Mouse (Mus musculus) frontal cortex, adult 2 months (tissue): ENCODE measurements around the gene 2810006K23Rik. TPM values are rescaled to one million over a fixed set of nuclear protein-coding genes. Genes with fewer than 3 reads are reported as not detected.
"Not testable (repeated sequence)": the region's sequence is repeated elsewhere in the genome, so short reads cannot be mapped to it uniquely, and the experiment has no call there.

ENCODE experiments used
- DNase-seq, 2 experiments: peaks; one replicate each; pipeline ENCODE4 v3.0.0; 2022; ENCODE audit warnings: low spot score in 1 of 2; ENCODE audit errors: extremely low spot score in 1 of 2
- polyA plus RNA-seq: library from polyadenylated mRNA; depleted of rRNA; stranded (reverse); fragments of >200 nt; gene quantifications from 2 replicates; pipeline ENCODE4 v1.2.3, GENCODE M21; 2012; rRNA removed

2810006K23Rik gene
- 14.6 and 15.6 TPM in 2 replicates for polyA plus RNA-seq

- peak; percentile 99 to 100 for DNase-seq
Observed at GRCm38 (mm10) chr5:124327510-124328364, at the start of gene 2810006K23Rik, which contains the start of gene Mphosph9. 2810006K23Rik (plus strand) TSS chr5:124328089. Mphosph9 (minus strand) TSS chr5:124327972.

DNA sequence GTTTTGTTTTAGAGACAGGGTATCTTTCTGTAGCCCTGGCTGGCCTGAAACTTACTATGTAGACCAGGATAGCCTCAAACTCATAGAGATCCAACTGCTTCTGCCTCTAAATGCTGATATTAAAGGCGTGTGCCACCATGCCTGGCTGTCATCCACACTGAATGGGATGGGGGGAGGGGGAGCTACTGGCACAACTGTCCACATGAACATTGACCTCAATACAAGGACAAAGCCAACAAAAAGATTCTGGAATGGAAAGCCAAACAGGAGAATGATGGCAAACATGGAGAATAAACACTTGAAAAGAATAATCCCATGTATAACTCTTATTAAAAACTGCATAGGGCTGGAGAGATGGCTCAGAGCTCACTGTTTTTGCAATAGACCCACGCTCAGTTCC, 45.0 kb upstream of the 2810006K23Rik start:
- no peak for DNase-seq

DNA sequence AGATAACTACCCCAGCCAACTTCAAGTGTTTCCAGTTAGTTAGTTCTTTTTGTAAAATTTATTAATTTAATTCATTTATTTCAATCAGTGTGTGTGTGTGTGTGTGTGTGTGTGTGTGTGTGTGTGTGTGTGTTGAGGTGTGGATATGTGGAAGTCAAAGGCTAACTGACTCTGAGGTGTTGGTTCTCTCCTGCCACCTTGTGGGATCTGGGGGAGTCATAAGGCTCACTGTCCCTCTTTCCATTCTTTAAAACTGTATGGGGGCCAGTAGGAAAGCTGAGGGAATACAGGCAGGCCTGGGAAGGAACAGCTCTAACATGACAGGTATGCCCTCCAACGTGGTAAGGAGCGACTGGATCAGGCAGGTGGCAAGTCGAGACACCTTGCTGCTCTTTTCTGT, 43.6 kb upstream of the 2810006K23Rik start:
- no peak for DNase-seq

GRCm38 (mm10) chr5:124287616-124288247, 40.2 kb upstream of the 2810006K23Rik start:
- peak; percentile 39 to 61 for DNase-seq

- peak; percentile 14 to 47 for DNase-seq
Observed at GRCm38 (mm10) chr5:124290216-124290615, 37.7 kb upstream of the 2810006K23Rik start.

GRCm38 (mm10) chr5:124293967-124294366, 33.9 kb upstream of the 2810006K23Rik start:
- no peak for DNase-seq

DNA sequence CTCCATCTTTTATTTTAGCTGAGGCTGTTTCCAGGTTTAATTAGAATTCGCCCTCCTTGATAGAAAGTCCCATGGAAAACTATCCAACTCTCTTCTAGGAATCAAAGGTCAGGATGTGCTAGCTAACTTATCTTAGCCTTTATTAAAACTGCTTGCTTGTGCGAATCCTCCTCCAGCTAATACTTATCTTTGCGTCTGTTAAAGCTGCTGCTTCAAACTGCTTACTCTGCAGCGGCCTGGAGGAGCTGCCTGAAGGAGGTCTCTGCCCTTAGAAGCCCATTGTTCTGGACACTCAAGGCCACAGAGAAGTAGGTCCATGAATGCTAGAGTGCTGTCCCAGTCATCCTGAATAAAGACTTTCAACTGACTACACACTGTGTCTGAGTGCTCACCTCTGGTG, 31.4 kb upstream of the 2810006K23Rik start:
- DNase-seq = no peak

- peak in 1 of 2 experiments; percentile 48 for DNase-seq
Observed at GRCm38 (mm10) chr5:124299307-124299706, 28.6 kb upstream of the 2810006K23Rik start.

GRCm38 (mm10) chr5:124300132-124300531, 27.8 kb upstream of the 2810006K23Rik start:
- no peak for DNase-seq

- DNase-seq = not testable (repeated sequence)
Observed at GRCm38 (mm10) chr5:124302853-124303252, 25.0 kb upstream of the 2810006K23Rik start.

- DNase-seq = no peak
Observed at GRCm38 (mm10) chr5:124309155-124309554, 18.7 kb upstream of the 2810006K23Rik start.

DNA sequence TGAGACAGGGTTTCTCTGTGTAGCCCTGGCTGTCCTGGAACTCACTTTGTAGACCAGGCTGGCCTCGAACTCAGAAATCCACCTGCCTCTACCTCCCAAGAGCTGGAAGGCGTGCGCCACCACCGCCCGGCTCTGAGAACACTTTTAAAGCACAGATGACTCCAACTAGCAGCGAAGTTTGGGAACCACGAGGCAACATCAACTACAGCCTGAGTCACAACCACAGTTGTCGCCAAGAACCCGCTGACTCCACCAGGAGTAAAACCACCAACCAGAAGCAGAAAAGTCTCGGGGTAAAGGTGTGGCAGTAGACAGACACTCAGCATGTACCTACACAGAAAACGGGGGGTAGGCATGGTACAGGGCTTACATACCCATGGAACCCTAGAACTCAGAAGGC, 17.8 kb upstream of the 2810006K23Rik start:
- DNase-seq = no peak

GRCm38 (mm10) chr5:124315498-124315897, 12.4 kb upstream of the 2810006K23Rik start:
- no peak for DNase-seq

DNA sequence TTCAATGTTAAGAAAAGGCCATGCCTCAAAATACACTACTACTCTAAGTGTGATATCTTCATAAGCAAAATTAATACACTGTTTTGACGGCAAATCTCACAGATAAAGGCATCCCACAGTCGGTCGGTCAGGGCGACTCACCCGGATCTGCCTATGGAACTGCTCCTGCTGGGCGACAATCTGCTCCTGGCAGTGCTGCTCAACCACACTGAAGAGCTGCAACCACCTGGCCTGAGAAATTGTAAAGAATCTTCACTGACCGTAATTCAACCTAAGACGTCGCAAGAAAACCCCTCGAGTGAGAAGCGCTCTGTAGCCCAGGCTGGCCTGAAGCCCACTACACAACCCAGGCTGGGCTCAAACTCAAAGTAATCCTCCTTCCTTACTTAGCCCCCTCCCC, 11.9 kb upstream of the 2810006K23Rik start:
- no peak for DNase-seq

- DNase-seq = no peak
Observed at GRCm38 (mm10) chr5:124317648-124318047, 10.2 kb upstream of the 2810006K23Rik start.

GRCm38 (mm10) chr5:124326829-124327228, 1.1 kb upstream of the 2810006K23Rik start:
- DNase-seq = no peak

- DNase-seq = no peak
Observed at GRCm38 (mm10) chr5:124330086-124330485, 2.2 kb downstream of the 2810006K23Rik start.

DNA sequence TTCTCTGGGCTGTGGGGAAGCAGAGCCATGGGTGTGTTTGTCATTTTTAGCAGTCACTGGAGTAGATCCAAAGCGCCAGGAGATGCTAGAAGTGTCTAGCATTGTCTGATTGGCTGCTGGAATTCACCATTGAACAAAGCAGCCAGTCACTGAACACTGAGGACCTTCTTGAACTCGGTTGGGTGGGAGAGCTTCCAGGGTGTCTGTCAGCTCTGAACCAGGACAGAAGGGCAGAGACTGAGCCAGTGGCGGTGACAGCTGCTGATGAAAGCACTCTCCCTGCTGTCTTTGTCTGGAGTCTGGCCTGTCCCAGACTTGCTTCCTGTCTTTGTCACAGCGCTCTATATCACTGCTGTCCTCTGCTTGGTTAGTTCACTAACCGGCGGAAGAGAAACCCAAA, 6.5 kb downstream of the 2810006K23Rik start:
- peak; percentile 51 to 62 for DNase-seq

DNA sequence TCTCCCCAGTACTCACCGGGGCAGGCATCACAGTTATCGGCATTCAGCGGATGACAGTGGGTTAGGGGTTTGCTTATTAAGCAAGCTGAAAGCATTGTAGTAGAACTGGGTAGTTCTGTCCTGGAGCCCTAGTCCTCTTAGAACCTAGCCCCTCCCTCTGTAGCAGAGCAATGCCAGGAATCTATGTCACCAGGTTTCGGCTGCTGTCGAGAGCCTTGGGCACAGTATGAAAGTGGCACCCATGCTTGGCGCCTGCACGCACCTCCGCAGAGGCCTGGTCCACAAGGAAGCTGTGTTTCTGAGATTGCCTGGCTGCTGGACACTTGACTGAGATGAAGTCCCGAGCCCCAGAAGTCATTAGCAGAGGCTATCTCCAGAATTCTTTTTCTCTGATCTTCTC, 9.2 kb downstream of the 2810006K23Rik start:
- no peak for DNase-seq

DNA sequence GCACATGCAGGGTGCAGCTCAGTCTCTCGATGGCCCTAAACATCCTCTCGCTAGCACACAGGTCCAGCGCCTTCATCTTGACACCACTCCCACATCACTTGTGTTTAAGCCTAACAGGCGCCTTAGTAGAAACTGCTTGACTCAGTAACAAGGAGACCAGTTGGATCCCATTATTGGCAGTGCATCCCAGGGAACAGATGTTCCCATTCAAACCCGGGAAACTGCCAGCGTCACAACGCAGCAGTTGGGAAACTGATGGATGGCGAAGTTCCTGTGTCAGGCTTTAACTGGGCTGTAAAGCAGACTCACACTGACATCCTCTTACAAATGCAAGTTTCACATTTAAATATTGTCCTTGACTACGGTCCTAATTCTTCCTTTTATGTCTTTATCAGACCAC, 10.0 kb downstream of the 2810006K23Rik start:
- peak in 1 of 2 experiments; percentile 75 for DNase-seq

- no peak for DNase-seq
Observed at GRCm38 (mm10) chr5:124338791-124339190, 10.9 kb downstream of the 2810006K23Rik start.
